Mouse (Mus musculus): Measurements from ENCODE around the gene Fcf1. TPM values are rescaled to one million over a fixed set of nuclear protein-coding genes. Genes with fewer than 3 reads are reported as not detected.

Gene Fcf1
- 108 TPM for polyA plus RNA-seq (2017; shearing (Covaris generic))

GRCm38 (mm10) chr12:84970428-84971096 lies at the start of gene Fcf1, which contains the start of gene Arel1:
Gene Fcf1, plus strand, starts transcription at chr12:84970897.
Gene Arel1, minus strand, starts transcription at chr12:84970900.

GRCm38 (mm10) chr12:84996083-84996496 lies 25.4 kb downstream of the Fcf1 start, which contains the start of gene Ylpm1:
Gene Ylpm1, plus strand, starts transcription at chr12:84996321.

Other genes starting within 250 kb of the Fcf1 start
- gene Npc2, start 197.7 kb upstream of the Fcf1 start, polyA plus RNA-seq (2017; shearing (Covaris generic)) = 200 TPM
- 87.9 TPM for gene Isca2, start 197.6 kb upstream of the Fcf1 start, polyA plus RNA-seq (2017; shearing (Covaris generic))
- gene Ltbp2, start 94.4 kb upstream of the Fcf1 start, polyA plus RNA-seq (2017; shearing (Covaris generic)) = not detected
- 16.8 TPM for gene Arel1, start within 50 bp of the Fcf1 start, polyA plus RNA-seq (2017; shearing (Covaris generic))
- gene Ylpm1, start 25.4 kb downstream of the Fcf1 start, polyA plus RNA-seq (2017; shearing (Covaris generic)) = 36.4 TPM
- gene Prox2, start 139.9 kb downstream of the Fcf1 start, polyA plus RNA-seq (2017; shearing (Covaris generic)) = 3.9 TPM
- 124 TPM for gene Dlst, start 139.9 kb downstream of the Fcf1 start, polyA plus RNA-seq (2017; shearing (Covaris generic))
- 2.2 TPM for gene Rps6kl1, start 180.4 kb downstream of the Fcf1 start, polyA plus RNA-seq (2017; shearing (Covaris generic))
- gene Pgf, start 206.9 kb downstream of the Fcf1 start, polyA plus RNA-seq (2017; shearing (Covaris generic)) = not detected
- 92.5 TPM for gene Eif2b2, start 248.6 kb downstream of the Fcf1 start, polyA plus RNA-seq (2017; shearing (Covaris generic))